Mouse (Mus musculus) spleen, postnatal 10 days (tissue): Measurements from ENCODE around the gene Cda.

Experiments
- DNase-seq, 2 experiments: peaks; one replicate each; pipeline ENCODE4 v3.0.0; 2021 to 2022; ENCODE audit warnings: low spot score in 2 of 2

The Cda gene

DNA sequence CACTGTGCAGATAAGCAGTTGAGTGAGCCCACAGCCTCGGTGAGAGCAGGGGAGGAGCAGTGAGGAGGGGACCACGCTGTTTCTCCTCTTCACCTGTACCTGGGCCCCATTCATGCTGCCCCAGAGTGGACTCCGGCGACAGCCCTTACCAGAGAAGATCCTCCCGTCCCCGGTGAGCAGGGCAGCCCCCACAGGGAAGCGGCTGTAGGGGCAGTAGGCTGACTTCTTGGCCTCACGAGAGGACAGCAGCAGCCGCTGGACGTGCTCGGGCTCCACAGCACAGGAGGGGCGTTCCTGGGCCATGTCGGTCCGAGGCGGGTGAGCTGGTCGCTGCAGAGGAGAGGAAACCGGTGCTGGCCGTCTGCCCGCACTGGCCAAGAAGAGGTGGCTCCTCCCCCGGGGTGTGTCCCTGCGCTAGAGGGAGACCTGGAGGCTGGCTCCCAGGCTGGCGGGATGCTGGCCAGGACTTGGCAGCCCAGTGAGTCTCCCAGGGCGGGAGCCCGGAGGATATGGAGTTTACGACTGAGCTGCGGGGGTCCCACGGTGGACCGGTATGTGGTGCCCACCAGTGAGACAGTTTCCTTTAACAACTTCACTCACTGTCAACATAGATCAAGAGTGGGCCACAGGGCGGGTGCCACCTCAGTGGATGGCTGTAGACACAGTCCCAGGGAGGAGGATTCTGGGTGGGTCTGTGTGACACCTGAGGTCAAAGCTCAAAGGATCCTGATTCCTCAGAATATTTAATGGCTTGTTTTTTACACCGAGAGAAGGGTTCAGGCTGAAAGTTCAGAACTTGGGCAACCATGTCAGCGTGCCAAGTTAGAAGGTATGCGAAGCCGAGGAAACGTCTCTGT is at the start of gene Cda:
Gene Cda (minus strand): TSS at position 352 of the 857 bp plus-strand sequence.
- peak; percentile 7 to 47 for DNase-seq

GRCm38 (mm10) chr4:138416414-138416813 is 48.6 kb upstream of the Cda start:
- DNase-seq, result no peak

DNA sequence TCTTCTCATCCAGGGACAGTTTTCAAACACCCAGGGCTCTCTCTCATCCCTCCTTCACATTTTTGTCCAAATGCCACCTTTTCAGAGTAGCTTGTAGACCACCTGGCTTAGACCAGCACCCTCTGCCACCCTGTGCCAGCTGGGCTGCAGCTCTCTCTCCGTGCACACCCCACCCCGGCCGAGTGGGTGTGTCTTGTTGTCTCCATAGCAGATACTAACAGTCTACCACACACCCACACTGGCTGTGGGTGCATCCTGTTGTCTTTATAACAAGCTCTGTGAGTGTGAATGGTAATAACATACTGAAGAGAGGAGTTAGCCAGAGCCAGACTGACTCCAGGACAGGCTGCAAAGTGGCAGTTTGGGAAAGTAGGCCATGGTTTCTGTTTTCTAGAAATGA is 48.2 kb upstream of the Cda start:
- no peak for DNase-seq

DNA sequence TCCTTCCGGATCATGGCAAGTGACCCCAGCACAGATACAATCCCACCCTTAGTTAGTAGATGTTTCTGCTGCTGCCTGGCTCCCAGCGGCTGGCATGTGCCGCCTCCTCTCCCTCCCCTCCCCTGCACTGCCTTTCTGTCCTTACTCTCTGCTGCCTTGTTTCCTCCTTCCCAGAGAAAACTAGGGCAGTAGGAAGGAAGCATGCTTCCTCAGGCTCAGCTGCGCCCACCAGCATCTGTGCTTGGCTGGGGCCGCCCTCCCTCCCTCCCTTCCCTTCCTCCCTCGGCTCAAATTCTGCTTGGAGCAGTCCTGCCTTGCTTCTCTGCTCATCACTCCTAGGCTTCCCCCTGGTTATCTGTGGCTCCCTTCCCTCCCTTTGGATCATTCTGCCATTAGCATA is 46.9 kb upstream of the Cda start:
- no peak for DNase-seq

DNA sequence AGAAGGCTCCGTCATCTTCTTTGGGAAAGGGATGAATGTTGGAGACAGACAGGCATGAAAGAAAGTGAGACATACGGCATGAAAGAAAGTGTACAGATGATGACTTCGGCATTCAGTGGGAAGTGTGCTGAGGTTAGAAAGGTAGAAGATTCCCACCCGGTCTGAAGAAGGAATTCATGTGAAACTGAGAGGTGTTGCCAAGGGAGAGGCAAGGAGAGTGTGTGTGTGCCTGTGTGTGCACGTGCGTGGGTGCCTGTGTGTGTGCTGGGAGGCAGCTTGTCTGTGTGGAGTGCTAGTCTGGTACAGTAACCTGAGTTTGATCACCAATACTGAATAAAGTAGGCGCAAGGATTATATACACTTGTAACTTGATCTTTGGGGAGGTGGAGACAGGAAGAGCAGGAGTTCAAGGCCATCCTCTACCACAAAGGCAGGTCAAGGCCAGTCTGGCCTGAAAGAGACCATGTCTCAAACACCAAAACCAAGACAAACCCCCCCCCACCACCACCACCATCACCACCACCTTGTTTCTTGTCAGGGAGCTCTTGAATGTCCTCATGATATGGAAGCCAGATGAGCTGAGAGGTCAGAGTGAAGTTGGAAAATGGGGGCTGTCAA is 43.8 kb upstream of the Cda start:
- no peak for DNase-seq

GRCm38 (mm10) chr4:138411011-138411410 is 43.2 kb upstream of the Cda start:
- DNase-seq, result no peak

DNA sequence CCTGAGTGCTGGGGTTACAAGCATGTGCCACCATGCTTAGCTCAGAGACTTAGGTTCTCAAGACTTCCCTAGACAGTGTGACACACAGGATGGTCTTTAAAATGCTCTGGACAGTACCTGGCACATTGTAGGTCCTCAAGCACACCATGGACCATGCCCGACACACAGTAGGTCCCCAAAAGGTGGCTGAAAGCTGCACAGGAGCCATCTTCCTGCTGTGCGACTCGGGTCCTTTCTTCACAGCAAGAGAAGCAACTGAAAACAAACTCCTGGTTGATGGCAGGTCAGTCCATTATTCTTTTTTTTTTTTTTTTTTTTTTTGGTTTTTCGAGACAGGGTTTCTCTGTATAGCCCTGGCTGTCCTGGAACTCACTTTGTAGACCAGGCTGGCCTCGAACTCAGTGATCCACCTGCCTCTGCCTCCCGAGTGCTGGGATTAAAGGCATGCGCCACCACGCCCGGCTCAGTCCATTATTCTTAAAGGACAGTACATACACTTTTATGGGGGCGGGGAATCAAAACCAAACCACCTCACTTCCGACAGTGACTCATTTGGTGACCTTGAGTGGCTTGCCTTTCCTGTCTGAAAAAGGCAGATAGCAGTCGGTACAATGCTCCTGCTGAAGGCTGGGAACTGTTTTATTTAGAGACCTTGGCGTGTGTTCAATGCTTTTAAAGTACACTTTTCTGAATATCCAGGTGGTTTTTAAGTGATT is 39.8 kb upstream of the Cda start:
- no peak for DNase-seq

DNA sequence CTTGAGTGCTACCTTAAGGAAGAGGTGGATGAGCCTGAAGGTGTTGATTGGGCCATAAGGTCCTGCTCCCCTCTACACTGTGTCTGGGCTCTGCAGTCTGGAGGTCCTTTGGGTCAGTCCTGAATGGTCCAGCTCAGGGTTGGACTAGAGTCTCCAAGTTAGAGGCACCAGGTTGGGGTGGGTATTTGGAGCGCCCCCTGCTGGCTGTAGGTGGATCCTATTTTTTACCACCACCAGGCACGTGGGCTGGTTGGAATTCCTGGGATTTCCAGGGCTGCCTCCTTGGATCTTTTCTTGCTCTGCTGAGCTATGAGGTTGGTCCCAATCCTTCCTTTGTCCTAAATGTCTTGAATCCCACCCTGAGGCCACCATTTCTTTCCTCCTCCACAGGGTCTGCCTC is 37.0 kb upstream of the Cda start:
- DNase-seq, result peak; percentile 29 to 65

DNA sequence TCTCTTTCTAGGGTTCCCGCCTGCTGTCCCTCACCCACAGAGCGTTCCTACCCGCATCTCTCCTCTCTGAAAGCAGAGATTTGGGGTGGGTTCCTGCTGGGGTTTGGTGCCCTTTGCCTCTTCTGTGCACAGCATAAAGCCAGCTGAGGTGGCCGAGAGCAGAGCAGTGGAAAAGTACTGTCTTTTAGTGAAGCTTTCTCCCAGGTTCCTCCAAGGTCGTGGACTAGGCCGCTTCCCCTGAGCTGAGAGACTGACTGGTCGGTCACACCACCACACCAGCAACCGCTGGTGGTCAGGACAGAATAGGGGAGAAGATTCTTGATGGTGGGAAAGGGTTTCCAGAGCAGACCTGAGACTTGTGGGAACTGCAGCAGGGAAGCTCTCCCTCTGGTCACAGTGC is 28.9 kb upstream of the Cda start:
- DNase-seq, result no peak

- DNase-seq, result no peak
These were observed 28.3 kb upstream of the Cda start, which contains the start of gene Fam43b for GRCm38 (mm10) chr4:138395971-138396645. Gene Fam43b, minus strand, starts transcription at chr4:138396528.

- no peak for DNase-seq
These were observed 27.5 kb upstream of the Cda start for GRCm38 (mm10) chr4:138395087-138395970.

GRCm38 (mm10) chr4:138393703-138394102 is 25.9 kb upstream of the Cda start:
- DNase-seq, result no peak

DNA sequence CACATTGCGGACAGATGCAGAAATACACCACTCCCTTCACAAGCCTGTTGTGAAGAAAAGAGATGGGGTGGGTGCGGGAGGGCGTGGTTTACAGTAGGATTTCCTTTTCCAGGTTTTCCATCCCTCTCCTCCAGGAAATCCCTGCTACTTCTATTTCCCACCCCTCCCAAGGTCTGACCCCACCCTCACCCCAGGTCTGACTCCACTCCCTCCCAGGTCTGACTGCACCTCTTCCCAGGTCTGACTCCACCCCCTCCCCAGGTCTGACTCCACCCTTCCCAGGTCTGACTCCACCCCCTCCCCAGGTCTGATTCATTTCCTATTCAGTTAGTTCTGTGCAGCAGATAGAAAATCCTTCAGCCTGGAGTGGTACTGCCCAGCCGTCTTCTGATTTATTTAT is 16.0 kb upstream of the Cda start:
- no peak for DNase-seq

- no peak for DNase-seq
These were observed 14.7 kb upstream of the Cda start for GRCm38 (mm10) chr4:138382462-138382861.

DNA sequence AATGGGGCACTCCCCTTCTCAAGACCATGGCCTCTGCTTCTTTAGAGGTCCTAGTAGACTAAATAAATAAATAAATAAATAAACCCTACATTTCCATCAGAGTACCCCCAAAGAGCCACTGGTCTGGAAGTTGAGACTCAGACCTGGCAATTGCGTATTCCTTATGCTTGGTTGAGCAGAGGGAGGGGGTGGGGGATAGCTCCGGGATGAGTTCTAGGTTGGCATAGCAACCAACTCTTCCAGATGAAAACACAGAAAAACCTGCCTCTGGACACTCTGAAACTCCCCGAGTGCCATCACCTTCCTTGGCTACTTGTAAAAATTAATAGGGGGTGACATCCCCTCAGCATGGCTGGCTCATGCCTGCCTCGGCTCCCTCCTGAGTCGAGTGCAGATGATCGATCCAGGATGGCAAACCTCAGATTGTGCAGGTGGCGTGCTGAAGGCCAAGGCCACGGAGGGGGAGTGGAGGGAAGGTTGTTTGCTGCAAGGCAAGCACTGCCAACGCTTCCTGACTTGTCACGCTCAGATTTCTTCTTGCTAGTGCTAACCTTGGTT is 12.4 kb upstream of the Cda start:
- DNase-seq, result no peak

DNA sequence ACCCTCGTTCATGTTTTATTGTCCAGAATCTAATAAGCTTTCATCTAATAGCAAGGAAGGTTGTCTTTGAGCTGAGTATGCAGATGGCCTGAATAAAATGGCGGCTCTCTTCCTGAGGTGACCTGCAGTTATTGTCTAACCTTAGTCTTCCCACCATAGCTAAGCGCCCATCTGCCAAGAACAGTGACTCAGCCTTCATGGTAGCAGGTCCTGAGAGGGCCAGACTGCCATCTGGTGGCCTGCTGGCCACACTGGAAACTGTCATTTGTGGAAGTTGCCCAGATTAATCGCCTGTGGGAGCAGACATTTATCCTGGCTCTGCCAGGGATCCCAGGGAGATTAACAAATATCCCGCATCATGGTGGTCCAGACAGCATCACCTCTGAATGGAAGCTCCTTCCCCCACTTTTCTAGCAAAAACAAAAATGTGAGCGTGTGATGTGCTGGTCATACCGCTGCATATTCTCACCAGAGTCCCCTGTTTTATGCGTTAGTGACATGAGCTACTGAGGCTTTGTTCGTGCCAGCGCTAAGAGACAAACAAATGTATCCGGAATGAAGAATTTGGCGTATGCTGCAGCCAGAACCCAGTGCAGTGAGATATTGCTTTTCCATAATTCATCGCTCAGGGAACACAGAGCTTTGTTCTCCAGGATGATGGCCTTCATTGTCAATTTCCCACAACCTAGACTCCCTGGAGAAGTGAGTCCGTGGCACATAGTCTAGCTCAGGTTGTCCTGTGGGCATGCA is 11.5 kb upstream of the Cda start:
- DNase-seq, result peak in 1 of 2 experiments; percentile 46

- DNase-seq, result no peak
These were observed 9.7 kb upstream of the Cda start for GRCm38 (mm10) chr4:138377526-138377925.

DNA sequence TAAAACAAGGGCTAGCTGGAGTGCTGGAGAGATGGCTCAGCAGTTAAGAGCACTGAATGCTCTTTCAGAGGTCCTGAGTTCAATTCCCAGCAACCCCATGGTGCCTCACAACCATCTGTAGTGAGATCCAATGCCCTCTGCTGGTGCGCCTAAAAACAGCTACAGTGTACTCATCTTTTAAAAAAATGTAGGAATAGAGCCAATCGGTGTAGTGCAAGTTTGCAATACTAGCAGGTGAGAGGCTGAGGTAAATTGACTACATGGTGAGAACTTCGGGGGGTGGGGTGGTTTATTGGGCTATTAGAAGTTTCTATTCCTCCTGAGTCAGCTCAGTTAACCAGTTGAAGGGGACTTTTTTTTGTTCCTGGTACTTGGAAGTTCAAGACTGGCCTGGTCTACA is 7.3 kb upstream of the Cda start:
- DNase-seq, result no peak

DNA sequence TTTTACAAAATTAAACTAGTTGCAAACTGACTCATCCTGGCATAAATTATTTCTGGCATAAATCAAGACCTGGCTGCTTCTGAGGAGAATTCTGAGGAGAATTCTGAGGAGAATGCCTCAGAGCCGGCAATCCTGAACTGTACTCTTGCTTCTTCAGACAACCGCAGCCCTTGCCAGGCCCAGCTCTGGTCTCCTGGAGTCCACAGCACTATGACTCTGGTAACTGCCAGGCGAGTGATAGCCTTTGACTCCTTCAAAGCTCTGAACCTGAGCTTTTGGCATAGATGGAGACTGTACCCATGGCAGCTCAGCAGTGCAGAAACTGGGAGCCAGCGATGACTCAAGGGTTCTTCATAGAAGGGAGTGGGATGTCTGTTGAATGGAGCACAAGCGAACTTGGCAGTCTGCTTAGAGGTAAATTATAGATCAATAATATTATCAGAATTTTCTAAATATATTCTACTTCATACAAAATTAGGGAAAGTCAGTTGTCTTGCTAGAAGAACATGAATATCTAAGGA is 3.3 kb upstream of the Cda start:
- DNase-seq, result no peak
